Mouse (Mus musculus) ES-E14 (cell line): Measurements from ENCODE around the gene Sstr3.

Source experiments
- CHD2 ChIP-seq: IDR thresholded peaks from 2 replicates; pipeline ENCODE4 v1.6.1; 2014; ENCODE audit warnings: mild to moderate bottlenecking, low read depth, low read length, inconsistent platforms
- HCFC1 ChIP-seq: IDR thresholded peaks from 2 replicates; pipeline ENCODE4 v1.6.1; 2012; ENCODE audit warnings: low read length, inconsistent platforms, borderline replicate concordance; ENCODE audit not compliant: insufficient read depth
- MAFK ChIP-seq: IDR thresholded peaks from 2 replicates; pipeline ENCODE4 v1.6.1; 2014; ENCODE audit warnings: mild to moderate bottlenecking, low read depth, low read length, inconsistent platforms; ENCODE audit not compliant: insufficient read depth
- ZC3H11A ChIP-seq: IDR thresholded peaks from 2 replicates; pipeline ENCODE4 v1.6.1; 2012; ENCODE audit warnings: low read depth, mild to moderate bottlenecking, inconsistent platforms, low read length, borderline replicate concordance
- ZNF384 ChIP-seq: IDR thresholded peaks from 2 replicates; pipeline ENCODE4 v1.6.1; 2012; ENCODE audit warnings: low read depth, low read length, inconsistent platforms

DNA sequence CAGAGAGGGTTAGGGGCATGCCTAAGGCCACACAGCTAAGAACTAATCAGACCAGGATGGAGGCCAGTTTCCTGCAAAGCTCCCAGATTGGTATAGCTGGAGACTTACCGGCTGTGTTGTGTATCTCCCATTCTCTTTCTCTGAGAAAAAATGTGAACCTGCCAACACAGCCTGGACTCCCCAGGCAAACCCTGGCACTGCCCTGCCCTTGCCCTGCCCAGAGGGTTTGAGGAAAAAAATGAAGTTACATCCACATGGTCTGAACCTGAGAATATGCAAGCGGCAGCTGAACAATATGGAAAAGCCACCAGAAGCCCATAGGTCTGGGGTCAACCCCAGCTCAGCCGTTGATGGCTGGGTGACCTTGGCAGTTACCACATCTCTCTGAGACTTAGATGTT lies 55.2 kb downstream of the Sstr3 start:
- TF ChIP-seq CHD2 (no peak), ZC3H11A (no peak), HCFC1 (no peak), ZNF384 (no peak), MAFK (no peak)
